Mouse (Mus musculus): ENCODE data around the gene Atp6v0d1. TPM values are rescaled to one million over a fixed set of nuclear protein-coding genes. Genes with fewer than 3 reads are reported as not detected.

The Atp6v0d1 gene
- total and polyA plus RNA-seq, 3 experiments = 51.1 to 83.8 TPM; not detected in 1

- TF ChIP-seq ZKSCAN1 (IDR thresholded peaks at IDR 0.05; ENCODE audit: low read depth, low read length) (no peak), HCFC1 (IDR thresholded peaks at IDR 0.05; ENCODE audit: low read depth, low read length) (no peak)
Measured at GRCm38 (mm10) chr8:105609355-105609754, 43.5 kb upstream of the Atp6v0d1 start (continued).

GRCm38 (mm10) chr8:105607684-105608083, 41.8 kb upstream of the Atp6v0d1 start:
- Histone ChIP-seq H3K9me3 (replicated peaks; ENCODE audit: insufficient read depth, low read length) (no peaks in the 10 kb centered on the region), H3K4me1 (ENCODE audit: control insufficient read depth in 1 of 2, insufficient read depth in 2 of 2, low read length in 2 of 2) (peaks cover 23 to 58% of the 10 kb centered on the region in 2 experiments), H3K9ac (ENCODE audit: control insufficient read depth, low read depth, low read length, poor library complexity, severe bottlenecking) (peak overlapping the region; percentile 92), H3K36me3 (ENCODE audit: control insufficient read depth in 1 of 2, insufficient read depth in 2 of 2, low read length in 2 of 2) (peaks cover 12 to 54% of the 10 kb centered on the region in 2 experiments), H3K79me2 (ENCODE audit: control insufficient read depth, insufficient read depth, low read length, poor library complexity) (peaks cover 68% of the 10 kb centered on the region), H3K27ac (ENCODE audit: control insufficient read depth, low read depth, low read length) (peak overlapping the region; percentile 94), H3K4me3 (ENCODE audit: control insufficient read depth in 1 of 2, insufficient read depth in 1 of 2, low read depth in 2 of 2, low read length in 2 of 2) (peak overlapping the region; percentile 81 to 96; a peak in 3 of 4 replicates), H3K27me3 (ENCODE audit: control insufficient read depth in 1 of 2, insufficient read depth in 2 of 2, low read length in 2 of 2) (no peaks in the 10 kb centered on the region)
- peak; percentile 92 for DNase-seq (ENCODE audit: low read depth, low spot score)
- TF ChIP-seq SIN3A (IDR thresholded peaks at IDR 0.05; ENCODE audit: low read length) (peak; percentile 55; the same call in 1 of the 2 replicates), TCF12 (IDR thresholded peaks at IDR 0.05; ENCODE audit: low read depth, low read length) (no peak), CHD2 (IDR thresholded peaks at IDR 0.05; ENCODE audit: low read length) (no peak), USF1 (IDR thresholded peaks at IDR 0.05; ENCODE audit: low read depth, low read length) (peak; percentile 87), EP300 (IDR thresholded peaks at IDR 0.05; ENCODE audit: low read depth in 1 of 2, low read length in 2 of 2) (peak in 1 of 2 experiments; percentile 50; a peak in 2 of 4 replicates), USF2 (IDR thresholded peaks at IDR 0.05; ENCODE audit: borderline replicate concordance in 1 of 2, insufficient read depth in 1 of 2, low read depth in 1 of 2, low read length in 2 of 2) (no peak), POLR2A (IDR thresholded peaks at IDR 0.05; ENCODE audit: control insufficient read depth in 1 of 2, insufficient read depth in 1 of 2, low read depth in 1 of 2, low read length in 2 of 2, poor library complexity in 1 of 2) (peak in 1 of 2 experiments; percentile 30; a peak in 1 of 4 replicates), MAX (IDR thresholded peaks at IDR 0.05; ENCODE audit: low read length) (peak; percentile 94), ETS1 (IDR thresholded peaks at IDR 0.05; ENCODE audit: low read depth, low read length) (0 out of 2 replicates have a peak, but pooled peaks have one; percentile 7), MXI1 (IDR thresholded peaks at IDR 0.05; ENCODE audit: low read depth, low read length) (peak; percentile 91), MYB (IDR thresholded peaks at IDR 0.05; ENCODE audit: low read depth, low read length) (no peak), CHD1 (IDR thresholded peaks at IDR 0.05; ENCODE audit: low read depth, low read length) (0 out of 2 replicates have a peak, but pooled peaks have one; percentile 61), MYC (IDR thresholded peaks at IDR 0.05; ENCODE audit: low read depth, low read length) (peak; percentile 95), CTCF (IDR thresholded peaks at IDR 0.05 in 2 of 3, conservative IDR thresholded peaks at IDR 0.05 in 1 of 3; ENCODE audit: control insufficient read depth in 1 of 3, insufficient read depth in 1 of 3, low read depth in 2 of 3, low read length in 3 of 3, poor library complexity in 1 of 3, severe bottlenecking in 1 of 3) (peak; percentile 50 to 74 (median 66)), RCOR1 (IDR thresholded peaks at IDR 0.05; ENCODE audit: low read depth, low read length) (0 out of 2 replicates have a peak, but pooled peaks have one; percentile 25), POLR2AphosphoS2 (IDR thresholded peaks at IDR 0.05; ENCODE audit: low read length) (no peak)

DNA sequence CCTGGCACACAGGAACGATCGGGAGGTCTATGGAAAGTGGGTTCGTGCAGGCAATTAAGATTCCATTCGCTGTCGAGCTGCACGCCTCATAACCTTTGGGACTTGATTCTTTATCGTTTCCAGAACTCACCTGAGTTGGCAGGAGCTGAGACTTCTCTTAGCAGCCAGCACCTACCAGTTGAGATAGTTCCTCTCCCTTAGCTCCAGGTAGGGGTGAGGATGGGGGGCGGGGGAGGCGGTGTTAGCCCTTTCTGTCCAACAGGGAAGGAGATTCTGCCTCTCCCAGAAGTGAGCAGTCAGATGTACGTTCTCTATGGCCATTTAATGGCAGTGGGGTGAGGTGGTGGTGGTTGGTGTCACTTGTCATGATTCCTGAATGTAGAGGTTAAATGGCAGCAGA, 41.2 kb upstream of the Atp6v0d1 start:
- no peak for DNase-seq (ENCODE audit: low read depth, low spot score)
- peak overlapping the region; percentile 94 for H3K27ac ChIP-seq (ENCODE audit: control insufficient read depth, low read depth, low read length)
- H3K4me1 ChIP-seq (ENCODE audit: control insufficient read depth in 1 of 2, insufficient read depth in 2 of 2, low read length in 2 of 2) = peaks cover 23 to 58% of the 10 kb centered on the region in 2 experiments
- peak overlapping the region; percentile 81 to 96 for H3K4me3 ChIP-seq (ENCODE audit: control insufficient read depth in 1 of 2, insufficient read depth in 1 of 2, low read depth in 2 of 2, low read length in 2 of 2)
- peaks cover 61% of the 10 kb centered on the region for H3K79me2 ChIP-seq (ENCODE audit: control insufficient read depth, insufficient read depth, low read length, poor library complexity)
- no peak for TF ChIP-seq GATA1 (IDR thresholded peaks at IDR 0.05; ENCODE audit: low read depth, low read length)
- TF ChIP-seq MYC (IDR thresholded peaks at IDR 0.05; ENCODE audit: low read depth, low read length) = no peak
- no peak for TF ChIP-seq RAD21 (IDR thresholded peaks at IDR 0.05; ENCODE audit: low read depth, low read length)
- 0 out of 2 replicates have a peak, but pooled peaks have one; percentile 1 for TF ChIP-seq ETS1 (IDR thresholded peaks at IDR 0.05; ENCODE audit: low read depth, low read length)
- TF ChIP-seq MAZ (IDR thresholded peaks at IDR 0.05; ENCODE audit: low read depth, low read length) = no peak
- TF ChIP-seq SIN3A (IDR thresholded peaks at IDR 0.05; ENCODE audit: low read length) = peak; percentile 3; the same call in 1 of the 2 replicates
- no peak for TF ChIP-seq TAL1 (IDR thresholded peaks at IDR 0.05; ENCODE audit: low read length)
- H3K36me3 ChIP-seq (ENCODE audit: control insufficient read depth in 1 of 2, insufficient read depth in 2 of 2, low read length in 2 of 2) = peaks cover 12 to 55% of the 10 kb centered on the region in 2 experiments
- H3K9ac ChIP-seq (ENCODE audit: control insufficient read depth, low read depth, low read length, poor library complexity, severe bottlenecking) = peak overlapping the region; percentile 92
- no peaks in the 10 kb centered on the region for H3K27me3 ChIP-seq (ENCODE audit: control insufficient read depth in 1 of 2, insufficient read depth in 2 of 2, low read length in 2 of 2)
- H3K9me3 ChIP-seq (replicated peaks; ENCODE audit: insufficient read depth, low read length) = no peaks in the 10 kb centered on the region

All from MEL (cell line).